14 mouse cellular contexts compared by ENCODE assay signal in the genomic region with DNA sequence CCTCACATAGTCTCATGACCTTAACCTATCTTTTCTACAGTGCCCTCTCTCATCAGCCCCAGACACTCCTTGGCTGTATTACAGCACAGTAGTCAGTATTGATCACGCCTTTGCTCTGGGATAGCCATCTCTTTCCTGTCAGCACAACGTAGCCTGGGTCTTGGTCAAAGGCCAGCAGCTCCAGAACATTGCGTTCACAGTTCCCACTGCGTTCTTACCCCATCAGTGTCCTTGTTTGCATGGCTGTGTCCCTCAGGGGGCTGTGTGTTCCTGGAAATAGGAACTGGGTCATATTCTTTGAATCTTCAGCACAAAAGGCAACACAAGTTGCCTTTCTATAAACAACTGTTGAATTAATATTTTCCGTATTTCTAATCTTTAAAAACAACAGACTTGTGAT.
A peak's percentile ranks its signal among the peaks of the same experiment; 100 is the strongest.
DNase-seq lines count a peak whose midpoint lies in the region; ATAC-seq and TF ChIP-seq lines count a peak whose summit lies in the region.
"Had no signal": no experiment of that assay in that cellular context is flagged by ENCODE, and none has a peak within 500 bp of the region (broad histone marks: within the 10 kb centered on the region; RNA-seq: fewer than 3 reads in every experiment).

No protein-coding gene starts in this region.

- TF ChIP-seq CTCF in heart, adult 2 months (IDR thresholded peaks at IDR 0.05): no peak

- no peak overlapping the region for H3K4me3 ChIP-seq in heart, adult 2 months
- H3K4me3 ChIP-seq in heart, embryonic 12.5 days: no peak overlapping the region
- H3K4me3 ChIP-seq: embryonic facial prominence, embryonic 13.5 days; forebrain, embryonic 12.5 days; hindbrain, embryonic 15.5 days; liver, embryonic 15.5 days; midbrain, embryonic 10.5 days had no signal

- no peaks in the 10 kb centered on the region for H3K36me3 ChIP-seq in heart, adult 2 months (ENCODE audit: control insufficient read depth, insufficient read depth, low read length)
- H3K36me3 ChIP-seq in heart, embryonic 12.5 days: no peaks in the 10 kb centered on the region
- H3K36me3 ChIP-seq: embryonic facial prominence, embryonic 13.5 days; forebrain, embryonic 12.5 days; hindbrain, embryonic 15.5 days; liver, embryonic 15.5 days; midbrain, embryonic 10.5 days had no signal

- TF ChIP-seq EP300 in heart, adult 2 months (IDR thresholded peaks at IDR 0.05; ENCODE audit: insufficient read depth, low read depth, low read length): peak; percentile 82; the same call in 1 of the 2 replicates

- DNase-seq in heart, adult 2 months: peak; percentile 67 to 75
- DNase-seq in ovary, postnatal 36 days (ENCODE audit: low spot score): peak; percentile 28
- no peak for DNase-seq in ovary, postnatal 10 days (ENCODE audit: low spot score)
- peak; percentile 39 to 67 for DNase-seq in heart, postnatal 14 days
- no peak for DNase-seq in left cerebral cortex, postnatal 4 days
- DNase-seq in layer of hippocampus, adult 8-10 months (ENCODE audit: low spot score in 2 of 2): no peak
- DNase-seq: thymus, postnatal 36 days had no signal

- no peaks in the 10 kb centered on the region for H3K27me3 ChIP-seq in heart, adult 2 months (ENCODE audit: control insufficient read depth, insufficient read depth, low read length)
- no peaks in the 10 kb centered on the region for H3K27me3 ChIP-seq in heart, embryonic 12.5 days (replicated peaks)
- H3K27me3 ChIP-seq: embryonic facial prominence, embryonic 13.5 days; forebrain, embryonic 12.5 days; hindbrain, embryonic 15.5 days; liver, embryonic 15.5 days had no signal

- no peak overlapping the region for H3K4me2 ChIP-seq in heart, embryonic 12.5 days
- H3K4me2 ChIP-seq: embryonic facial prominence, embryonic 13.5 days; forebrain, embryonic 12.5 days; hindbrain, embryonic 15.5 days; liver, embryonic 15.5 days had no signal

- no peaks in the 10 kb centered on the region for H3K9me3 ChIP-seq in heart, embryonic 12.5 days (replicated peaks)
- H3K9me3 ChIP-seq: forebrain, embryonic 12.5 days; hindbrain, embryonic 15.5 days; liver, embryonic 15.5 days; midbrain, embryonic 10.5 days had no signal

- H3K9ac ChIP-seq in heart, adult 2 months (ENCODE audit: low read depth, low read length): no peak overlapping the region
- no peak overlapping the region for H3K9ac ChIP-seq in heart, embryonic 12.5 days
- H3K9ac ChIP-seq: embryonic facial prominence, embryonic 13.5 days; forebrain, embryonic 12.5 days; hindbrain, embryonic 15.5 days; liver, embryonic 15.5 days had no signal

- H3K27ac ChIP-seq in heart, adult 2 months: peak overlapping the region; percentile 34
- H3K27ac ChIP-seq in heart, embryonic 12.5 days (ENCODE audit: poor library complexity, severe bottlenecking): no peak overlapping the region
- H3K27ac ChIP-seq: embryonic facial prominence, embryonic 13.5 days; forebrain, embryonic 12.5 days; hindbrain, embryonic 15.5 days; kidney, postnatal 0 days; liver, embryonic 15.5 days; midbrain, embryonic 10.5 days had no signal

- WGBS in heart, adult 2 months: 56% methylated on average over 5 of the region's 5 CpGs
- WGBS in heart, embryonic 12.5 days: 79% methylated on average over 5 of the region's 5 CpGs

- H3K79me2 ChIP-seq in heart, adult 2 months (replicated peaks; ENCODE audit: control insufficient read depth, insufficient read depth, low read length): no peaks in the 10 kb centered on the region

- H3K4me1 ChIP-seq in heart, adult 2 months (ENCODE audit: control insufficient read depth, insufficient read depth, low read length): no peaks in the 10 kb centered on the region
- H3K4me1 ChIP-seq in heart, embryonic 12.5 days (replicated peaks): no peaks in the 10 kb centered on the region
- H3K4me1 ChIP-seq: embryonic facial prominence, embryonic 13.5 days; forebrain, embryonic 12.5 days; hindbrain, embryonic 15.5 days; liver, embryonic 15.5 days; midbrain, embryonic 10.5 days had no signal

- no peak for ATAC-seq in heart, embryonic 12.5 days (ENCODE audit: insufficient number of reproducible peaks, low FRiP score)

- no peak for TF ChIP-seq POLR2A in heart, adult 2 months (IDR thresholded peaks at IDR 0.05; ENCODE audit: insufficient read depth, low read depth, low read length)

- intact Hi-C loops in heart, adult 2 months (cut with DNase I): no loop called here
- intact Hi-C loops in heart, postnatal 14 days (cut with DNase I): no loop called here
- intact Hi-C loops in left cerebral cortex, postnatal 4 days (cut with DNase I): no loop called here

Comparison
In these comparisons a context has a peak if more than half of its experiments do, and no peak if none do; other contexts are left out.
1. DNase-seq: peak in heart, adult 2 months (2 of 2), ovary, postnatal 36 days (single experiment) and heart, postnatal 14 days (2 of 2); none in ovary, postnatal 10 days (single experiment), left cerebral cortex, postnatal 4 days (single experiment) and layer of hippocampus, adult 8-10 months (0 of 2).